Mouse (Mus musculus) c-Kit-positive CD71-negative TER-119-negative erythroid progenitor cells, embryonic 14.5 days (primary cell): ENCODE results near the gene Slc25a27.

Experiments
- DNase-seq: peaks from one replicate; pipeline ENCODE4 v3.0.0-alpha.2; 2013; ENCODE audit warnings: low read depth

Gene Slc25a27

DNA sequence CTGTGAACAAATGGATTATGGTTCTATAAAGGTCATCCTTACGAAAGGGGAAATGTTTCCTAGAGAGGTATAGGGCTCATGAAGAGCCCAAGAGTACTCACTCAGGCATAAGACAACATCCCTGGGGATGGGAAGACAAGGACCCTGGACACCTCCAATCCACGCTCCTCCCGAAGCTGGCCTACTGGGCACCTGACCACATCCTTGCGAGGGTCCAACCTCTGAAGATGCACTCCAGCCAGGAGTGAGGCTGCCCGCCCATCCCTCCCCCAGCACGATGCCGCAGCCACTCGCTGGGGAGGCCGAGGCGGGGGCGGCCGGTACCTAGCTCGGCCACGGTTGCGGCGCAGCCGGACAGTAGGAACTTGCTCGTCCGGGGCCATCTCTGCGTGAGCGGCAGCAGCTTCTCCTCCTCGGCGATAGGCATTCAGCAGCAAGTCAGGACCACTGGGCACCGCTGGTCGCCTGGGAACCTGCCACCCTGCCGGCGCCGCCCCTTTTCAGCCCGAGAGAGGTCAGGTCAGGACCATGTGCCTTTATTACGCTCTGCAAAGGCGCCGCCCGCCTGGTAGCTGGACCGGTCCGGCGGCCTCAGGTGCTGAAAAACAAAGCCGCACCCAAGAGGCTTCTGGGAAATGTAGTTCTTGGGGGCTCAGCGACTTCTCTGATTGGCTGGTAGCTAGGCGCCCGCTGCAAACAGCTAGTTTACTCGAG is at the start of gene Slc25a27:
Gene Slc25a27 (minus strand): TSS at position 639 of the 714 bp plus-strand sequence.
- peak; percentile 73 for DNase-seq

DNA sequence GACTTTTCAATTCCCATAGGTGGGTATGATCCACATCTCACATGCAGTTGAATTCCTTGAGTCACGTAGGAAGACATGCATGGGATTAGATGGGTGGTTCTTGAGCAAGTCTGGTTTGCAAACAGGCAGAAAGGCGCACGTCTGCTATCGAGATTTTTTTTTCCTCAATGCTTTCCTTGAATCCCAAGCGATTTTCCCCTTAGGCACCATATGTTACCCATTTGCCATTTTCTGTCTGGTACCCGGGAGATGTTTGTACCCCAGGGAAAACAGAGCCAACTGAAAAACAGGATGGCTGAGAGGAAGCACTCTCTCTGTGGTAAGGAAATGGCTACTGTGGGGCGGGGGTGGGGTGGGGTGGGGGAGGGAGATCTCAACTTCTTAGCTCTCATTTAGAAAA is 49.6 kb upstream of the Slc25a27 start:
- no peak for DNase-seq

DNA sequence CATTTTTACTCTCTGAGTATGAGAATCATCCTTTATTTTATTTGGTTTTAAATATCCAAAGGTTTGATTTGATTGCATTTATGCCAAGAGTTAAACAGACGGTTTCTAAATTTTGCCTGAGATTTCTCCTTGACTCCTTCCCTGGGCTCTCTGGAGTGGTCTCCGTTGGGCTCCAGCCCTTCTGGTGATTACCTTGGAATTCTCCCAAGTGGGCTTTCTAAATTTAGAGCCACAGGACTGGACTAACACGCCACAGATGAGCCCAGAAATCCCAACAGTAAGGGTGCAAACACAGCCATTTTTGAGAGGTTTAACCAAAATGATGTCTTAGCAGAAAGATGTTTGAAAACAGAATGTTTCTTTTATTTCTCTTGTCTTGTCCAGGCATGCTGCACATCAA is 47.2 kb upstream of the Slc25a27 start:
- DNase-seq = no peak

DNA sequence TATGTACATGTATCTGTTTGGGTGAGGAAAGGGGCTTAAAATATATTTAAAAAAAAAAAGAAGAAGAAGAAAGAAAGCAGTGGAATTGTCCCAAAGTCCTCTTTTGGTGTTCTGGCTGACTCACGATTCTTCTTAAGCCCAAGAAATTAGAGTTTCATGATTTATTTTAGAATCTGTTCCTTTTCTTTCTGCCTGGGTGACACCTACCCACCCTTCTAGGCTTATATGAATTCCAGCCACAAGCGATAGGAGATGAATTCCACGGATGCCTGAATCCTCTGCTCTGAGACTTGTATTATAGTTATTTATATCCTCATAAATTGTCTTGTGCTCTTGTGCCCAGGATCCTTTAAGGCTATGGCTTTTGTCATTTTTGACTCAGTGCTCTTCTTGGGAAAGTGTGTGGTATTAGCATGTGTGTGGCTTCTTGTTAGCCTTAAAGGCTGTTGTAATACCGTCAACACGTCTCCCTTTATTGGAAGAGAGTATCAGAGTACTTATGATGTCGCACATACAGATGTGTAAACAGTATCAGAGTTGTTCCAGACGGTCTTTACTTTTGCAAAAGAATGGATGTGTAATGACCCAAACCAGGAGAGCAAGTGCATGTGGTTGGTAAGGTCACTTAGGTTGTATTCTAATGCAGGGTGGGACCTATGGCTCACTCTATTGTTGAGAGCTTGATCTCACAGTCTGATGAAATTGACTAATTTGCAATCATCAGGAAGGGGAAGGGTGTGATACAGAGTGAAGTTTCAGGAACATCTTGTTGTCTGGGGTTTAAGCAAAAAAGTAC is 44.7 kb upstream of the Slc25a27 start:
- DNase-seq = no peak

DNA sequence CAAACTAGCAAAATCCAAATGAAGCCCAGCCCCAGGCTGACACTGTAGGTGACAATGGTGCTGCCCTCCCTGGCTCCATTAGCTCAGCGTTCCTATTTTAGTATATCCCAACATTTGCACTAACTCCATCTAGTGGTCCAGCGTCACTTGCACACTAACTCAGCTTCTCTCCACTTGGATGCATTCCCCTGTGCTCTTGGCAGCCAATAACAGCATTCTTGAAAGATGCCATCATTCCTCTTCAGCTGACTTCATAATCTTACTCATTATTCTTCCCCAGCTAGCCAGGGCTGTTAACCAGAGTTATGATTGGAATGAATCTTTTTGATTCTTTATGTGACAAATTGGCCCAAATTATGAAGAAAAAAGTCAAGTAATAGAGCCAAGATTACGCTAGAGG is 40.2 kb upstream of the Slc25a27 start:
- no peak for DNase-seq

DNA sequence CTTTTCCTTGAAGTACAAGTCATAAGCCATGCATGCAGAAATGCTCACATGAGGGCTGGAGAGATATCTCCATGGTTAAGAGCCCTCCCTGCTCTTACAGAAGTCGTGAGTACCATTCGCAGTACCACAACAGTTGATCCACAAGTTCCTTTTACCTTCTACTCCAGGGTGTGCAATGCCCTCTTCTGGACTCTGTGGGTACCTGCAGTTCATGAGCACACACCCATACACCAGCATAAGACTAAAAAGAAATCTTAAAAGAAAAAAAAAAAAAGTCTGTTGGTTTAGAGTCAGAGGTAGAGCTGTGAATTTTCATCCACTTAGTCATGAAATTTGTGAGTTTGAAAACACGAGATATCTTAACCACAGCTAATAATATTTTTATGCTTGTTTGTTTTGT is 39.7 kb upstream of the Slc25a27 start:
- no peak for DNase-seq

DNA sequence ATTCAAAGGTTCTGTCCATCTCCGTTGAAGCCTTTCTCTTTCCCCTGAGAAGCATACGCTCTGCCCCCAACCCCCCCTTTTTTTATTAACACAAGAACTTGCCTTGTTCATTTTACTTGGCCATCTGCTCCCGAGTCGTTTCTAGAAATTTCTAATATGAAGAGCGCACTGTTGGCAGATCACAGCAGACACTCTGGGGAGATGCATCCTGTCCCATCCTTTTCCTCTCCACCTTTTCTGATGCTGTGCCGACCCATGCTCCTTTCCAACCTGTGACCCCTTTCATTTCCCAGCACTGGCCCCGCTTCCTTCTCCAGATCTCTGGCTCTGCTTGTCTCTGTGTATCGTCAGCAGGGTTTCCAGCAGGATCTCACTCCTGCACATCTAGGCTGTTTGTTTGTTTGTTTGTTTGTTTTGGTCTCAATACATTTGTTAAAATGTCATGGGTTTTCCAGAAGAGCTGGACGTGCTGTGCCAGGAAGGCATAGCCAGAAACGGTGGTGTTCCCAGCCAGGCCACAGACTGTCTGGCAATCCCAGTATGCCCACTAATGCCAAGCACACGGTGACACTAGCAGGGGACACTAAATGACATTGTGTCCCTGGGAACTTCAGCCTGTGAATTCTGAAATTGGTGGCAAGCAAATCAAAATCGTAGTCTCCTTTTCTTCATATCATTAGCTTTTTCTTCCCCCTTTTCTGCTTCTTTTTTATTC is 37.4 kb upstream of the Slc25a27 start:
- DNase-seq = no peak

DNA sequence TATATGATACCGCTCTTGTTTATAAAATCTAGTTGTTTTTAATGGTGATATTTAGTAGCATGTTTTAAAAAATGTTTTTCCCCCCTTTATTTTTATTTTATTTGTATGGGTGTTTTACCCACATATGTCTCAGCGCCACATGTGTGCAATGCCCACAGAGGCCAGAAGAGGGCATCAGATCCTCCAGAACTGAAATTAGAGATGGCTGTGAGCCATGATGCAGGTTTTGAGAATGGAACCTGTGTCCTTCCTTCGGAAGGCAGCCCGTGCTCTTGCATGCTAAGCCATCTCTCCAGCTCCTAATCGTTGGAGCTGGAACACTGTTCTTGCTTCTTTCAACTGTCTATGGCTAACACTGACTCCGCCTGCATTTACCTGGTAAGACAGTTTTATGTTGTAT is 34.0 kb upstream of the Slc25a27 start:
- peak; percentile 48 for DNase-seq

DNA sequence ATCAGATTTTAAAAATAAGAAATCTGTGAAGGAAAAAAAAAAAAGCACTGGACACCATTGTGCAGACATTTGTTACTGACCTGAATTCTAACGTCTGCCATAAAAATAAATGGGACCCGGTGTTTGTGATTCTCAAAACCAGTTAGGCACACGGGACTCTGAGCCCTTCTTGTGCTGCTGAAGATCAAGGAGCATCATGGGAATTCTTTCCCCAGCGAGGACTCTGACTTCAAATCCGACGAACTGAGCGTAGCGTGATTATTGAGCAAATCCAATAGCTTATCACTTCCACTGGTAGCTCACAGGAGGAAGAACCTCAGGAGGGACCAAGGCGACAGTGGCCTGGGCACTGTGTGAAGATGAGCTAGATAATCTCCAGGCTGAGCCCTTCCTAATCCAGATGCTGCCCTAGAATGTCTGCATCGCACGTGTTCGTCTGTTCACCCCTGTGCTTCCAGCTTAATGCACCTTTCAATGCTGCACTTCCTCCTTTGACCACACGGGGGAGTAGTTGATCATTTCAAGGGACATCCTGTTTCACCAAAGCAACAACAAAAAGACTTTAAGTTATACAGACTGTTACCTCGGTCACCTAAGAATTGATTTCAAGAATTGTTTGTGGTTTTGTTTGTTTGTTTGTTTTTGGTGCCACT is 32.1 kb upstream of the Slc25a27 start:
- peak; percentile 75 for DNase-seq

DNA sequence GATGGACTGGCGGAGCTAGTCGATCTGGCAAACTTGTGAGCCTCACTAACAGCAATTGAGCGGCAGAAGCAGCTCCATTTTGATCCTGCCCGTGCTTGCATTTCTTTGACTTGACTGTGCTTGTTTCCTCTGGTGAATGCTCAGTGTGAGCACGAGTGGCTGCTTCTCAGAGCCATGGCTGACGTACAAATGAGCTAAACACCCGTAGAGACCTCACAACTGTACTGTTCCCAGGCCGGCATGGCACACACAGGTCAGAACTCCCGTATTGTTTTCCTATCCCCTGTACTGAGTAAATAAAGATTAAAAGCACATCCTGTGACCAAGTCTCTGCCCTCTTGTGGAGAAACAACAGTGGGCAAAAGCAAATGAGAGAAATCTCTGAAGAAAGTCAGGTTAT is 22.6 kb upstream of the Slc25a27 start:
- DNase-seq = no peak

DNA sequence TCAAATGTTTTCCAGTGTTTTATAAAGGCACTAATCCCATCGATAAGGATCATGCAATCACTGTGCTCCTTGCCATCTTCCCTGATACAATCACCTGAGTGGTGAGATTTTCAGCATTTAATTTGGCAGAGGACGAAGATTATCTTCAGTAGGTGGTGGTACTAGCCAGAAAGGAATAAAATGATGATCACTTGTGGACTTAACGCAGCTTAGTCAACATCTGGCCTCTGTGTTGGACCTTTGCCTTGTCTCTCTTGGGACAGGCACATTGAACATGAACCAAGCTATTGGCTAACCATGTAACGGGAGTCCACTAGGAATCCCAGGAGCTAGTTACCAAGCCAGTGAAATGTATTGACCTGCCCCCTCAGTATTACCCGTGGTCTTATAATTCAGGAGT is 17.6 kb upstream of the Slc25a27 start:
- no peak for DNase-seq

DNA sequence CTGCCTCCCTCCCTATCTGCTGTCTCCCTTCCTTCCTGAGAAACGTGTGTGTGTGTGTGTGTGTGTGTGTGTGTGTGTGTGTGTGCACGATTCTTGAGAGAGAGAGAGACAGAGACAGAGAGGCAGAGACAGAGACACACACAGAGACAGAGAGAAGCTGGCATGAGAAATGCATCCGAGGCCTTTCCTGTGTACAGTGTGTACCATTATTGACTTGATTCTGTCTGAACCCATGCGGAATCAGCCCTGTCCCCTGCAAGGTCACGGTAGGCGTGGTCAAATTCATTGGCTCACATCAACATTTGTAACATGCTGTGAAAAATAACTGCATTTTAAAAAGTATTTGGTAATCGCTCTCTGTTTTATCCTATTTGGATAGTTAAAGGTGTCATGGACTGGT is 17.1 kb upstream of the Slc25a27 start:
- DNase-seq = no peak

DNA sequence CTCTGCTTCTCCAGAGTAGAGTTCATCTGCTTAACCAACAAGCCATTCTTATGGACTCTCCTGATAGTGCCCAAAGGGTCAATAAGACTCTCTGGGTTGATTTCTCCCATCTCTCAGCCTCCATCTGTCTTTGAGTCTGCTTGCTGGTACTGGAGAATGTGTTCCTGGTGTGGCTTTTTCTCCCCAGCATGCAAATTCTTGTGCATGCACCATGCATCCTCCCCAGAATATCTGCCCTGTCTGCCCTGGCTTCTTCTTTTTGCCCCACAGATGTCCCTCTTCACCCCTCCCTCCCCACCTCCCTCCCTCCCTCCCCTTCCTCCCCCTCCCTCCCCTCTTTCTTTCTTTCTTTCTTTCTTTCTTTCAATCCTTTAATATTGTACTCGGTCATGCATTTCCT is 10.3 kb upstream of the Slc25a27 start:
- DNase-seq = no peak

DNA sequence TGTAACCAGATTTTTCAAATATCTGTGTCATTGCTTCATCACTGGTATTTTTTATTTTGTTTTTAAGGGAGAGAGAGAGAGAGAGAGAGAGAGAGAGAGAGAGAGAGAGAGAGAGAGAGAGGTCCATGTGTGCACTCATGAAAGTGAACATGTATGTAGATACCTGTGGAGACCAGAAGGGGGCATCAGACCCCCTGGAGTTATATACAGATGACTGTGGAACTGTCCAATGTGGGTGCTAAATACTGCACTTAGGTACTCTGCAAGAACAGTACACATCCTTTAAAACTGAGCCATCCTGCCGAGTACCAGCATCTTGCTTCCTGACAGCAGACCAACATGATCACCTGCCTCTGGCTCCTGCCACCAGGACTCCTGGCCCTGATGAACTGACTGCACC is 9.2 kb upstream of the Slc25a27 start:
- no peak for DNase-seq

DNA sequence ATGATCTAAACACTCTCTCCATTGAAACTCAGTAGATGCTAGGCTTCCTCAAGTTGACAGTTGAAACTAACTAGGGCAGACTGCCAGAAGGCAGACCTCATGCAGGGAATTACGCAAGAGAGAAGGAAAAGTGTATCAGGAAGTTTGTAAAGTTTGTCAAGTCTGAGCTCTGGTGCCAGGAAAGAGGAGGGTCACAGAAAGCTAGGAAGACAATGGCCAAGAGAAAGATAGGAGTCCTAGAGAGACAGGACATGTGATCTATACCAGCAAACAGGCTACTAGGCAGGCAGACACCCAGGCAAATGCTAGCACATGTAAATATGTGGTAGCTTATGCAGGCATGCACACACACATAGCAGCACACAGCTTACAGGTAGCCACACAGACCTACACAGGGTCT is 8.2 kb upstream of the Slc25a27 start:
- no peak for DNase-seq

DNA sequence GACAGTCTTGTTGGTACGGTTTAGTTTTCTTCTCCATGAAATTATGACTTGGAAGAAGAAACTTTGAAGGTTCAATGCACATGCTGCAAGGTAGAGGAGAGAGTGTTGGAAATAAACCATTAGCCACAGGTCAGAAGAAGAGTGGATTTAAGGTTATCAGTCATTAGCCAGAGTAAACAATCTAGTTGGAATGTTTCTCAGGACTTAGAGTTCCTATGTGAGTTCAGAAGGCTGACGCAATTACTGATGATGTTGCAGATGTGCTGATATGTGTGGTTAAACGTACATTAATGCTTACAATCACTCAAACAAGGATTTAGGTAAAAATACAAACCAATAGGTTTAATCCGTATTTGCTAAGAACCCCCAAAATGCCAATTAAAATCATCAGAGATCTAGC is 4.9 kb upstream of the Slc25a27 start:
- DNase-seq = no peak

DNA sequence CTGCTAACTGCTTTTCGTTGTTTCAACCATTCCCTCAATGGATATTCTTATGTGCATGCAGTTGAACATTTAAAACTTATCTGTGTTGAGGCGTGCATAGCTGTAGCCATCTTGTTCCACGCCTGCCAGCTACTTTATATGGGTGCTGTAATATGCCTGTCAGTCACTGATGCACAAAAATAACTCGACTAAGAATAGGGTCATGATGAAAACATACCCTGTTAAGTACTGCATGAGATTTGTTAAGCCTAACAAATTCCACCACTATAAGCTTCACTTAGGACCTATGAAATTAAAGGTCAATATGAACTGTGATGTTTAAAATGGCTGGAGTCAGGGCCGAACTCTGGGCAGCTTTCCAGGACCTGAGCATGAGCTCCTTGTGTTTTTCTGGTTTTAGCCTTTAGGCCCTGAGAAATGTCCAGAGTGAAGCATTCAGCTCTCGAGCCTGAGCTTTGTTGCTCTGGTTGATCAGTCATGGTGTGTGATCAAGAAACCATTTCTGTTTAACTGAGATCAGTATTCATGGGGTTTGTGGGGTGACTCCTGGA is 2.2 kb upstream of the Slc25a27 start:
- DNase-seq = no peak

DNA sequence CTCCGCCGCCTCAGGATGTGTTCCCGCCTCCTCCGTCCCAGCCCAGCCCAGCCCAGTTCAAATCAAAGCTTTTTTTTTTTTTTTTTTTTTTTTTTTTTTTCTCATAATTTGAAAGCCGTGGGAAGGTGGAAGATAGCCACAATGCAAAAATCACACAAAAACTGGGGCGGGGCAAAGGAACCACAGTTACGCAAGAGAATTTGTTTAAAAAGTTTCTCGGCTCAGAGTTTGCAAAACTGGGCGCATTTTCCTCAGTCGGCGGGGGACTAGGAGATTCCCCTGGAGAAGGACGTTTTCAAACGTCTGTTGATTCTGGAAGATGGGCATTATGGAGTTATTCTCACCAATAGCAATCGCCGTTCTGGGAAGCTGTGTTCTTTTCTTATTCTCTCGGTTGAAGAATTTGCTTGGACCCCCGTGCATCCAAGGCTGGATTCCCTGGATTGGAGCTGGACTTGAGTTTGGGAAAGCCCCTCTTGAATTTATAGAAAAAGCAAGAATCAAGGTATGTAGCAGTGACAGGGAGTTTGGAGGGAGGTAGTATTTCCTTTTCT is 353 bp upstream of the Slc25a27 start, which contains the start of gene Cyp39a1:
Gene Cyp39a1 (plus strand): TSS at position 136 of the 554 bp plus-strand sequence.
- no peak for DNase-seq

DNA sequence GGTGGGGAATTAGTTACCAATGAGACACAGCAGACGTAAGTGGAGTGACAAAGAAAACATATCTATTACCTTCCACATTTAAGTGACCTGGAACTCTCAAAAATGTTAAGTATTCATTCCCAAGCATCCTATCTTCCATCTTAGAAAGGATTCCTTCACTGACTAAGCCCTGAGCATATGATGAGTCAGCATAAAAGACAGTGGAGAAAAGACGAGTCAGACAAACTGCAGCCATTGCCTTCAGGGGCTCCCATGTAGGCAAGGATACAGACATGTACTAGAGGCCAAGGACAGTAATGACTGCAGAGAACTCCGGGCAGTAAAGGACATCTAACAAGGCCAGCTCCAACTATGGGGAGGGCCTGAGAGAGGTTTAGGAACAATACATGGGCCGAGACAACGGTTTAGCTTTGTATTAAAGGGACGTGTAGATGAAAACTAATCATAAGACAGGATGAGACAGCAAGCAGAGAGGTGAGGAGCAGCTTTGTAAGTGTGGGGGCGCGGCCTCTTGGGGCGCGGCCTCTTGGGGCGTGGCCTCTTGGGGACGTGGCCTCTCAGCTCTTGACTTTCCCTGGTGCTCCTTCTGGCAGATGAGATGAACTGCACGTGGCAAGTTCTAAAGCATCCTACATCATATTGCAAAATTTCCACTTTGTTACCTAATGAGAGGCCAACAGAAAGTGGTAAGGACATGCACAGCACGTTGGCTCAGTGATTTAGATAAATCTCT is 15.5 kb downstream of the Slc25a27 start:
- no peak for DNase-seq

DNA sequence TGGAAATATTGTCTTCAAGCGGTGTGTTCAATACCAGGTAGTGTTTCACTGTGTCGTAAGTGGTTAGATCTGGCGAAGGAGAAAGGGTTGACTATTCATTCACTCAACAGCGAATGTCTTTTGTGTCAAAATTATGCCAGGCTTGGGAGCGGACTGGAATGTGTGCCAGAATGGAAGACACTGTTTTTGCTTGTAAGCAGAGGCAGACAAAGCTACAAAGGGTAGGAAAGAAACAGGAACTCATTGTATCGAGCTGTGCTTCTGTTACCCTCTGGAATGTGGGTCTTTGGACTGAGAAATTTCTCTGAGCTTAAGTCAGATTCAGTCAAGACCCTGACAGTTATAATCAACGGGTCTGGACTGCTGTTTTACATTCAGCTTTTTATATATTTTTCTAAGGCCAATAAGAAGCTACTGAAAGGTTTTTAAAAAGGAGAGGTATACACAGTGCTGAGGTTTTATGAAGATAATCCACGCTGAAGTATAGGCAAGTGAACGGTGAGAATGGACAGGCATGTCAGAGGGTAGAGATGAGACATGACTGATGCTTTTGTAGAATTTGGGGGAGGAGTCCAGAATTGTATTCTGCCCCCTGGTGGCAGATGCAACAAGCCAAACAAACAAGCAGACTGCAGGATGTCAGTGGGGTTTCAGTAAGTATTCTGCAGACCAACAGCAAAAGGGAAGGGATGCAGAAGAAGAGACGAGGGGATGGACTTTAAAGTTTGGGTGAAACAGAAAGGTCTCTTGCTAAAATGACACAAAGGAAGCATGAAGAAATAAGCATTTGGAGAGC is 17.2 kb downstream of the Slc25a27 start:
- no peak for DNase-seq
